ENCODE assay signal across 8 mouse cellular contexts in genomic region chr14:31435930-31436693, GRCm38 (mm10). TPM values are rescaled to one million over a fixed set of nuclear protein-coding genes. Genes with fewer than 3 reads are reported as not detected.
DNase-seq lines count a peak whose midpoint lies in the region; ATAC-seq and TF ChIP-seq lines count a peak whose summit lies in the region.

Gene Sh3bp5, minus strand, starts transcription at chr14:31436078.

- no peaks in the 10 kb centered on the region; the same call in 1 of the 2 replicates for H3K36me3 ChIP-seq in heart, embryonic 13.5 days
- no peaks in the 10 kb centered on the region for H3K36me3 ChIP-seq in kidney, postnatal 0 days (ENCODE audit: insufficient read depth, low read length)
- no peaks in the 10 kb centered on the region for H3K36me3 ChIP-seq in liver, adult 2 months (ENCODE audit: control insufficient read depth, insufficient read depth, low read length)

- H3K27ac ChIP-seq in heart, embryonic 13.5 days (replicated peaks): peak within 1 kb of the TSS; percentile 55
- peak within 1 kb of the TSS; percentile 76 for H3K27ac ChIP-seq in kidney, postnatal 0 days
- peak within 1 kb of the TSS; percentile 72 for H3K27ac ChIP-seq in liver, adult 2 months (replicated peaks; ENCODE audit: insufficient read depth, low read depth, low read length)

- ATAC-seq in heart, embryonic 13.5 days (ENCODE audit: extremely low read depth, insufficient number of reproducible peaks, low FRiP score, low TSS enrichment): peak; percentile 55
- peak; percentile 96 for ATAC-seq in kidney, postnatal 0 days (replicated peaks; ENCODE audit: low FRiP score, low read depth)
- ATAC-seq in monocyte, adult 5-6 weeks (replicated peaks; ENCODE audit: insufficient number of reproducible peaks, low FRiP score, low TSS enrichment, poor library complexity, severe bottlenecking): peak; percentile 98

- peak within 1 kb of the TSS; percentile 84 for H3K9ac ChIP-seq in heart, embryonic 13.5 days
- H3K9ac ChIP-seq in kidney, postnatal 0 days (ENCODE audit: low read depth, low read length): peak within 1 kb of the TSS; percentile 85
- peak within 1 kb of the TSS; percentile 94 for H3K9ac ChIP-seq in liver, adult 2 months (ENCODE audit: low read depth, low read length)

- H3K4me3 ChIP-seq in heart, embryonic 13.5 days: peak within 1 kb of the TSS; percentile 68
- peak within 1 kb of the TSS; percentile 86 for H3K4me3 ChIP-seq in kidney, postnatal 0 days (replicated peaks; ENCODE audit: low read depth, low read length)
- peak within 1 kb of the TSS; percentile 60 for H3K4me3 ChIP-seq in liver, adult 2 months (ENCODE audit: insufficient read depth, low read depth, low read length)

- peaks cover 16% of the 10 kb centered on the region; the same call in 1 of the 2 replicates for H3K27me3 ChIP-seq in heart, embryonic 13.5 days (replicated peaks)
- H3K27me3 ChIP-seq in kidney, postnatal 0 days (ENCODE audit: insufficient read depth, low read length): no peaks in the 10 kb centered on the region
- H3K27me3 ChIP-seq in liver, adult 2 months (ENCODE audit: control insufficient read depth, insufficient read depth, low read length): no peaks in the 10 kb centered on the region

- DNase-seq in CD8-positive naive resting alpha-beta T cell, adult 2 months (ENCODE audit: low read depth in 2 of 2, low spot score in 2 of 2): peak; percentile 97 to 98
- peak; percentile 38 for DNase-seq in c-Kit-negative CD71-positive TER-119-positive erythroid progenitor cells, embryonic 14.5 days (ENCODE audit: low read depth, low spot score)
- DNase-seq in fibroblast of lung, adult 2 months (ENCODE audit: low read depth): peak; percentile 46
- peak; percentile 94 for DNase-seq in kidney, postnatal 0 days (ENCODE audit: low spot score)
- DNase-seq in liver, adult 2 months (ENCODE audit: extremely low read depth, low read depth, low spot score): peak; percentile 73
- DNase-seq in spleen, postnatal 36 days (ENCODE audit: low spot score in 2 of 2): peak; percentile 94 to 95

- peaks cover 47% of the 10 kb centered on the region for H3K4me1 ChIP-seq in heart, embryonic 13.5 days
- peaks cover 22% of the 10 kb centered on the region for H3K4me1 ChIP-seq in kidney, postnatal 0 days (replicated peaks; ENCODE audit: insufficient read depth, low read length)
- peaks cover 22% of the 10 kb centered on the region for H3K4me1 ChIP-seq in liver, adult 2 months (ENCODE audit: control insufficient read depth, insufficient read depth, low read length)

- H3K9me3 ChIP-seq in heart, embryonic 13.5 days: no peaks in the 10 kb centered on the region
- no peaks in the 10 kb centered on the region for H3K9me3 ChIP-seq in kidney, postnatal 0 days (replicated peaks; ENCODE audit: low read length)

- 8% methylated on average over 49 of the region's 49 CpGs for WGBS in heart, embryonic 13.5 days
- 7% methylated on average over 49 of the region's 49 CpGs for WGBS in kidney, postnatal 0 days
- 6% methylated on average over 49 of the region's 49 CpGs for WGBS in liver, adult 2 months

- TF ChIP-seq POLR2A in liver, adult 2 months (IDR thresholded peaks at IDR 0.05; ENCODE audit: extremely low read depth, insufficient read depth, low read length): peak; percentile 73

- H3K79me2 ChIP-seq in liver, adult 2 months (ENCODE audit: control insufficient read depth, insufficient read depth, low read length): peaks cover 8% of the 10 kb centered on the region; the same call in 1 of the 2 replicates

- H3K4me2 ChIP-seq in heart, embryonic 13.5 days: peak within 1 kb of the TSS; percentile 95
- peak within 1 kb of the TSS; percentile 98 for H3K4me2 ChIP-seq in kidney, postnatal 0 days (ENCODE audit: low read length)

- peak; percentile 97 for TF ChIP-seq CTCF in kidney, postnatal 0 days (IDR thresholded peaks at IDR 0.05; ENCODE audit: low read depth)
- peak; percentile 83 for TF ChIP-seq CTCF in liver, adult 2 months (IDR thresholded peaks at IDR 0.05; ENCODE audit: low read depth, low read length)

RNA-seq across cellular contexts. Expression of gene Sh3bp5, which starts in this region (rescaled TPM):
- 26.7 and 28.2 TPM in 2 replicates for polyA plus RNA-seq in heart, embryonic 13.5 days (2015; fragmentation: Nextera tagmentation; extraction: Ambion mirVana)
- 45.2 and 46.8 TPM in 2 replicates for polyA plus RNA-seq in kidney, postnatal 0 days (2015; fragmentation: Nextera tagmentation; extraction: Ambion mirVana)
- 37.1 and 37.7 TPM in 2 replicates for total RNA-seq in liver, adult 2 months (2014; rRNA removed)
- polyA plus RNA-seq in liver, adult 2 months (2012; rRNA removed): 22.6 and 26.1 TPM in 2 replicates
- total RNA-seq in monocyte, adult 5-6 weeks (2017): 37.1 to 51.1 TPM (median 40.7 TPM) in 3 replicates

Comparison
In these comparisons a context has a peak if more than half of its experiments do, and no peak if none do; other contexts are left out.
1. Peak in every context shown above with its lines: DNase-seq, ATAC-seq, H3K4me3 ChIP-seq and H3K27ac ChIP-seq.
2. DNase-seq: peak in every context shown above with its lines; median percentile 98 in CD8-positive naive resting alpha-beta T cell, adult 2 months; 94 in spleen, postnatal 36 days; 94 in kidney, postnatal 0 days; 73 in liver, adult 2 months; 46 in fibroblast of lung, adult 2 months; 38 in c-Kit-negative CD71-positive TER-119-positive erythroid progenitor cells, embryonic 14.5 days.